Comparison of ENCODE assay signal across 25 mouse cellular contexts in the genomic region with DNA sequence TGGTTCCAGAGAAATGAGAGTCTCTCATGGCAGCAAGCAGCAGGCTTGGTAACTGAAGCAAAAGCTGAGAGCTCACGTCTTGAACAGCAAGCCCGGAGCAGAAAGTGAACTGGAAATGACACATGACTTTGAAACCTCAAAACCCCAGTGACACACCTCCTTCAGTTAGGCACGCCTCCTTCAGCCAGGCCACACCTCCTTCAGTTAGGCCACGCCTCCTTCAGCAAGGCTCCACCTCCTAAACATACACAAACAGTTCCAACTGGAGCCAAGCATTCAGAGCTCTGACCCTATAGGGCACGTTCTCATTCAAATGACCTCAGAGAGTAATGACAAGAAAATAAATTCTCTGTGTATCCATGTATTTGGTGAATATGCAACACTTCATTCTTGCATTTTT.
DNase-seq lines count a peak whose midpoint lies in the region; ATAC-seq and TF ChIP-seq lines count a peak whose summit lies in the region.
"Had no signal": no experiment of that assay in that cellular context is flagged by ENCODE, and none has a peak within 500 bp of the region (broad histone marks: within the 10 kb centered on the region; RNA-seq: fewer than 3 reads in every experiment).

No protein-coding gene starts in this region.

- H3K4me1 ChIP-seq in liver, postnatal 0 days (ENCODE audit: insufficient read depth) = no peaks in the 10 kb centered on the region
- H3K4me1 ChIP-seq in forebrain, embryonic 15.5 days = 0 out of 2 replicates have a peak, but pooled peaks cover 7% of the 10 kb centered on the region
- H3K4me1 ChIP-seq: liver, embryonic 12.5 days had no signal

- no peak for TF ChIP-seq EP300 in liver, postnatal 0 days (IDR thresholded peaks at IDR 0.05; ENCODE audit: low read depth)

- no peak overlapping the region for H3K9ac ChIP-seq in liver, postnatal 0 days (replicated peaks)
- H3K9ac ChIP-seq in forebrain, embryonic 15.5 days (replicated peaks) = no peak overlapping the region
- H3K9ac ChIP-seq: forebrain, embryonic 13.5 days; liver, embryonic 12.5 days; midbrain, embryonic 13.5 days; neural tube, embryonic 13.5 days had no signal

- H3K36me3 ChIP-seq in liver, postnatal 0 days (replicated peaks; ENCODE audit: insufficient read depth, low read length) = no peaks in the 10 kb centered on the region
- no peaks in the 10 kb centered on the region for H3K36me3 ChIP-seq in forebrain, embryonic 15.5 days
- H3K36me3 ChIP-seq: heart, embryonic 10.5 days; hindbrain, embryonic 10.5 days; limb, embryonic 10.5 days; liver, embryonic 12.5 days; midbrain, embryonic 13.5 days; neural tube, embryonic 13.5 days had no signal

- peak; percentile 19 for DNase-seq in liver, postnatal 0 days
- no peak for DNase-seq in liver
- peak; percentile 60 to 70 for DNase-seq in B cell, adult 2 months
- peak; percentile 8 for DNase-seq in T-cell, adult 2 months (ENCODE audit: low spot score)
- DNase-seq in natural killer cell, adult 2 months (ENCODE audit: low spot score in 2 of 2) = peak; percentile 14 to 40
- no peak for DNase-seq in heart, postnatal 14 days
- DNase-seq: adrenal gland, postnatal 14 days; cerebellum, adult 2 months; cerebellum, postnatal 36 days; gastrocnemius, adult 2 months; kidney, postnatal 25 days; layer of hippocampus, adult 9-11 months; lung, adult 2 months had no signal

- 65% methylated on average over 5 of the region's 5 CpGs for WGBS in liver, postnatal 0 days (ENCODE audit: insufficient replicate concordance)
- WGBS in forebrain, embryonic 15.5 days = 89% methylated on average over 5 of the region's 5 CpGs

- H3K27ac ChIP-seq in liver, postnatal 0 days (ENCODE audit: low read depth) = no peak overlapping the region
- no peak overlapping the region for H3K27ac ChIP-seq in forebrain, embryonic 15.5 days (replicated peaks)
- H3K27ac ChIP-seq: forebrain, embryonic 13.5 days; gastrocnemius, adult 2 months; heart, embryonic 10.5 days; hindbrain, embryonic 10.5 days; left cerebral cortex, adult 2 months; limb, embryonic 10.5 days; liver, embryonic 12.5 days; midbrain, embryonic 13.5 days; neural tube, embryonic 13.5 days had no signal

- no peak overlapping the region for H3K4me2 ChIP-seq in liver, postnatal 0 days (ENCODE audit: low read depth, low read length)
- no peak overlapping the region for H3K4me2 ChIP-seq in forebrain, embryonic 15.5 days (replicated peaks)
- H3K4me2 ChIP-seq: forebrain, embryonic 13.5 days; liver, embryonic 12.5 days; midbrain, embryonic 13.5 days; neural tube, embryonic 13.5 days had no signal

- no peak overlapping the region for H3K4me3 ChIP-seq in liver, postnatal 0 days (ENCODE audit: low read depth, low read length)
- H3K4me3 ChIP-seq in forebrain, embryonic 15.5 days = no peak overlapping the region
- H3K4me3 ChIP-seq: forebrain, embryonic 13.5 days; gastrocnemius, adult 2 months; heart, embryonic 10.5 days; hindbrain, embryonic 10.5 days; left cerebral cortex, adult 2 months; limb, embryonic 10.5 days; liver, embryonic 12.5 days; megakaryocyte, embryonic 14.5 days; midbrain, embryonic 13.5 days; neural tube, embryonic 13.5 days had no signal

- H3K27me3 ChIP-seq in liver, postnatal 0 days (ENCODE audit: insufficient read depth, low read length) = no peaks in the 10 kb centered on the region
- H3K27me3 ChIP-seq in forebrain, embryonic 15.5 days = no peaks in the 10 kb centered on the region
- H3K27me3 ChIP-seq: forebrain, embryonic 13.5 days; liver, embryonic 12.5 days; midbrain, embryonic 13.5 days; neural tube, embryonic 13.5 days had no signal

- TF ChIP-seq CTCF in liver, postnatal 0 days (IDR thresholded peaks at IDR 0.05; ENCODE audit: low read depth) = no peak

- intact Hi-C loops in heart, postnatal 14 days (cut with DNase I) = no loop called here

- ATAC-seq in liver, postnatal 0 days = no peak
- ATAC-seq in forebrain, embryonic 15.5 days (replicated peaks) = no peak
- ATAC-seq: forebrain, embryonic 13.5 days; hindbrain, embryonic 16.5 days; intestine, embryonic 16.5 days; liver, embryonic 12.5 days; midbrain, embryonic 13.5 days had no signal

- no peaks in the 10 kb centered on the region for H3K9me3 ChIP-seq in liver, postnatal 0 days (ENCODE audit: low read length)
- H3K9me3 ChIP-seq in forebrain, embryonic 15.5 days = no peaks in the 10 kb centered on the region
- H3K9me3 ChIP-seq: forebrain, embryonic 13.5 days; heart, embryonic 10.5 days; hindbrain, embryonic 10.5 days; limb, embryonic 10.5 days; liver, embryonic 12.5 days; midbrain, embryonic 13.5 days; neural tube, embryonic 13.5 days had no signal

Comparison
In these comparisons a context has a peak if more than half of its experiments do, and no peak if none do; other contexts are left out.
1. DNase-seq: peak in liver, postnatal 0 days (single experiment), B cell, adult 2 months (2 of 2), T-cell, adult 2 months (single experiment) and natural killer cell, adult 2 months (2 of 2); none in liver (single experiment) and heart, postnatal 14 days (0 of 2).